In the genomic region with DNA sequence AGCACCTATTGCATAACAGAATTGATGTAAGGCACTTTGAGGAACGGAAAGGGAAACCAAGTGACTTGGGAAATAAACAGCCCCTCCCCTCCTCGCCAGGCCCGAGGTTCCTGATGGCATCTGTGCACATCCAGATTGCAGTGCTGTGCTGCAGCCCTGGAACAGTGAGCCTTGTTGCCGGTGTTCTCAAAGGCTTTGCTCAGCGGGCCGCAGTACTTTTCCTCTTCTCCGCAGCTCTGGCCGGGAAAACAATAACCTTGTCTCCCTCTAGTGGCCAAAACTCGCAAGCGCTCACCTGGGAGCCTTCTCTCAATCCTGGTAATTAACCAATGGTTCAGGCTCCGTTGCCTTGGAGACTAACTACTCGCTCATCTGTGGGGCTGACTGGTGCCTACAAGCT, we compare ENCODE assay signal across 8 mouse cellular contexts. TPM values are rescaled to one million over a fixed set of nuclear protein-coding genes. Genes with fewer than 3 reads are reported as not detected.
DNase-seq lines count a peak whose midpoint lies in the region; ATAC-seq lines count a peak whose summit lies in the region.

No protein-coding gene starts in this region.

- no peaks in the 10 kb centered on the region for H3K9me3 ChIP-seq in hindbrain, embryonic 13.5 days

- peaks cover 21% of the 10 kb centered on the region for H3K4me1 ChIP-seq in hindbrain, embryonic 13.5 days (replicated peaks)

- H3K27ac ChIP-seq in hindbrain, embryonic 13.5 days = peak overlapping the region; percentile 10; the same call in 1 of the 2 replicates

- H3K9ac ChIP-seq in hindbrain, embryonic 13.5 days = 0 out of 2 replicates have a peak overlapping the region, but pooled peaks have one; percentile 49

- H3K4me2 ChIP-seq in hindbrain, embryonic 13.5 days = 0 out of 2 replicates have a peak overlapping the region, but pooled peaks have one; percentile 34

- no peaks in the 10 kb centered on the region for H3K36me3 ChIP-seq in hindbrain, embryonic 13.5 days

- no peak overlapping the region for H3K4me3 ChIP-seq in hindbrain, embryonic 13.5 days

- DNase-seq in MN1 (ENCODE audit: low spot score) = peak; percentile 21
- DNase-seq in cerebellum, adult 8-10 months = peak; percentile 95
- DNase-seq in frontal cortex, postnatal 10 days (ENCODE audit: low spot score in 2 of 2) = peak; percentile 73 to 86
- peak; percentile 90 to 92 for DNase-seq in layer of hippocampus, postnatal 36 days
- peak; percentile 45 for DNase-seq in lung, postnatal 25 days (ENCODE audit: low spot score)
- DNase-seq in retina, embryonic 14.5 days (ENCODE audit: low spot score) = peak; percentile 89
- peak; percentile 51 for DNase-seq in urinary bladder, adult 2 months (ENCODE audit: low spot score)

- peaks cover 15% of the 10 kb centered on the region; the same call in 1 of the 2 replicates for H3K27me3 ChIP-seq in hindbrain, embryonic 13.5 days

- 5% methylated on average over 12 of the region's 12 CpGs for WGBS in hindbrain, embryonic 13.5 days

- ATAC-seq in hindbrain, embryonic 13.5 days (ENCODE audit: low FRiP score) = peak; percentile 83

RNA-seq across cellular contexts. Expression of a gene that starts 38.4 kb away (rescaled TPM):
- 9.7 and 10.2 TPM in 2 replicates for polyA plus RNA-seq in hindbrain, embryonic 13.5 days (2015; fragmentation: Nextera tagmentation; extraction: Ambion mirVana)
- total RNA-seq in layer of hippocampus, postnatal 36 days (2021) = 10 to 100 TPM; 47.3 to 48.4 TPM
- polyA plus RNA-seq in urinary bladder, adult 2 months (2012; rRNA removed) = 4.2 and 4.8 TPM in 2 replicates

RNA-seq across cellular contexts. Expression of a gene that starts 55.9 kb away (rescaled TPM):
- polyA plus RNA-seq in hindbrain, embryonic 13.5 days (2015; fragmentation: Nextera tagmentation; extraction: Ambion mirVana) = 2.9 and 3.2 TPM in 2 replicates
- total RNA-seq in layer of hippocampus, postnatal 36 days (2021) = 100 to 1,000 TPM; 110 to 114 TPM
- 1.3 and 1.7 TPM in 2 replicates for polyA plus RNA-seq in urinary bladder, adult 2 months (2012; rRNA removed)

Comparison
In these comparisons a context has a peak if more than half of its experiments do, and no peak if none do; other contexts are left out.
1. DNase-seq: peak in every context shown above with its lines; median percentile 95 in cerebellum, adult 8-10 months; 91 in layer of hippocampus, postnatal 36 days; 89 in retina, embryonic 14.5 days; 80 in frontal cortex, postnatal 10 days; 51 in urinary bladder, adult 2 months; 45 in lung, postnatal 25 days; 21 in MN1.